Mouse (Mus musculus) sigmoid colon, adult 10 weeks (tissue): ENCODE data around the gene Gas2l1. TPM values are rescaled to one million over a fixed set of nuclear protein-coding genes. Genes with fewer than 3 reads are reported as not detected.

ENCODE experiments used
- polyA plus RNA-seq: library from polyadenylated mRNA; stranded (reverse); fragments of 350-450 nt; fragmentation: Illumina TruSeq; extraction: RNeasy Lipid Tissue Mini Kit (QIAGEN cat#74804); gene quantifications from one replicate; pipeline ENCODE4 v1.2.3, GENCODE M21; 2014; ENCODE audit warnings: low read depth, low replicate concordance

The Gas2l1 gene
- polyA plus RNA-seq, result 3.5 TPM

DNA sequence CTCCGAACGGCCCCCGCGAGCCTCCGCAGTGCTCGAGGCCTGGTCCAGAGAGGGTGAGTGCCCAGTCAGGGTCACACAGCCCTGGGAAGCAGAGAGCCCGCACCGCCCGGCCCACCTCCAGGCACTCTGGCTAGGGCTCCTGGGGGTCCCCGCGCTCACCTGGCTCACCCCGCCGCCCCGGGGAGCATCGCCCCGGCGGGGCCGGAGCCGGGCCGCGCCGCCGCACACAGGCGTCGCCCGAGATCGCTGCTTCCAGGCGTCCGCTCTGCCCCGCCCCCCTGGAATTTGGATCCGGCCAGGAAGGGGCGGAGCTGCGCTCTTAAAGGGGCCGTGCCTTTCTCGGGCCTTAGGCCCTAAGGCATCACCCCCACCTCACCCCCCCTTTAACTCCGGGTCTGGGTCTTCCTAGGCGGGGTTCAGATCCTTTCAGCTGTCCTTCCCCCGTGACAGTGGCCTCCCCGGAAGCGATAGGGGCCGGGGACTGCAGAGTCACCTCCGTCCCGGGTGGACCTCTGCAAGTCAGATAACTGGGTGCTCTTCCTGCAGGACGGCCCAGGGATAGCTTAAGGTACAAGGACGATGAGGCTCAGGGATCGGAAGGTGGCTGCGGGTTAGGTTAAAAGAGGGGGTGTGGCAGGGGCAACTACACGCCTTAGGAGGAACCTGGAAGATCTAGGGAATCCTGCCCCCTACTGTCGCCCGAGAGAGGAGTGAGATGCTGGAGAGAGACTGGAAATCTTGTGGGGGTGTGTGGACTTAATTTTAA, at the start of gene Gas2l1:
Gas2l1 (minus strand) TSS at position 272 of the 766 bp plus-strand sequence.

DNA sequence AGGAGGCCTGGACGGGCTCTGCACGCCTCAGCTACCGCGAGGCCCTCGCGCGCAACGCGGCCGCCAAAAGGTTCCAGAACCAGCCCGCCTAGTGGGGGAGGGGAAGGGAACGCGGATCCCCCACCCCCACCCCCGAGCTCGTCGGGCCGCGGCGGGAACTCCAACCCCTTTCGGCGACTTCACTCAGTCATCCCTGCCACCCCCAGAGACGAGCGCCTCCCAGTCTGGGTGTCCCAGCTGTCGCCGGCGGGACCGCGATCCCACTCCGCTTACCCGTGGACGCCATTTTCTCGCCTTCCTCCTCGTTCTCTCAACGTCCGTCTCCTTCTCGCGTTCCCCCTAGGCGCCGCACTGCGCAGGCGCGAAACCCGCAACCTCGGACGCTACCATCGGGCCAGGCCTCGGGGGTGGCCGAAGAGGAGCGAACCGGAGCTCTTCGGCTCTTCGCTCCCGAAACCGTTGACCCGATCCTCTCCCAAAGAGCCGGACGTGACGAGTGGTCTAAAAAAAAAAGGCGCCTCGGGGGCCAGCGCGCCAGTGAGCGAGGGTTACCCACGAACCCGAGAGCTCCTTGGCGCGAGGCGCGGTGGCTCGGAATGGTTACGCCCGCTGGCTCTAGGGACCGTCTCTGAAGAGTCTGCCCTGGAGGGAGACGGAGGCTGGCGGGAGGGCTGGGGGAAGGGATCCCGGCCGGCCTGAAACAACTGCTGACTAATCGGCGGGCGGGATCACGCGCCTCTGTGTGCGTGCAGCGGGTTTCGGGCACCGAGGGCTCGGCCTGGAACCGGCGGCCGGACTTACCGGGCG, 33.8 kb upstream of the Gas2l1 start, which contains the start of the genes Rhbdd3 and Ewsr1:
Rhbdd3 (plus strand) TSS at position 191 of the 807 bp plus-strand sequence.
Ewsr1 (minus strand) TSS at position 531 of the 807 bp plus-strand sequence.

DNA sequence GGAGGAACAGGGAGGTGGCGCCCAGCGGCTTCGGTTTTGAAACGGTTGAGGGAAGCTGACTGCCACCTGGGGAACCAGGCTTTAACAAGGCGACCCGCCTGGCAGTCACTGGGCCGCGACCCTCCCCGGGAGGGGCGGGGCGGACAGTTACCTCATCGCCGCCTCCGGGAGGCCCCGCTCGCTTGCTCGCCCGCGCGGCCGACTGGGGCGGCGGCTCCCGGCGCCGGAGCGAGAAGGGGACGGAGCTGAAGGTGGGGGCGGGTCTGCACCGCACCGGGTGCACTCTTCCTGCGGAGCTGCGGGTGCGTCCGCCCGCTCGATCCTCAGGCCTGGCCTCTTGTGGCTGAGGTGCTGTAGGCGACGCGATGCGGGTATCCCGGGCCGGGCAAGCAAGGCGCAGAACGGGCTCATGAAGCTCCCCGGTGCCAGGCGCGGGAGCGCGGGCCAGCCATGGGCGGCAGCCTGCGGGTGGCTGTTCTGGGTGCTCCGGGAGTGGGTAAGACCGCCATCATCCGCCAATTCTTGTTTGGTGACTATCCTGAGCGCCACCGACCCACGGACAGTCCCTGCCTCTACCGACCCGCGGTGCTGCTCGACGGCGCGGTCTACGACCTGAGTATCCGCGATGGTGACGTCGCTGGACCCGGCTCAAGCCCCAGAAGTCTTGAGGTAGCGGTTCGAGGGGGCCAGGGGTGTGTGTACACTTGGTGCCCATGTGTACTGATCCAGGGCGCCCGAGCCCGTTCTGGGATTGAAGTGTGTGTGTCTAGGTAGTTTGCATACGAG, 7.1 kb downstream of the Gas2l1 start, which contains the start of gene Rasl10a:
Rasl10a (plus strand) TSS at position 273 of the 786 bp plus-strand sequence.

Other genes starting within 250 kb of the Gas2l1 start
- gene Nf2, start 215.8 kb downstream of the Gas2l1 start, polyA plus RNA-seq, result 118 TPM
- 40.5 TPM for gene Nipsnap1, start 191.4 kb downstream of the Gas2l1 start, polyA plus RNA-seq
- 8.1 TPM for gene Thoc5, start 170.0 kb downstream of the Gas2l1 start, polyA plus RNA-seq
- gene Nefh, start 117.3 kb downstream of the Gas2l1 start, polyA plus RNA-seq, result 0.32 TPM
- gene Ap1b1, start 78.5 kb downstream of the Gas2l1 start, polyA plus RNA-seq, result 75.1 TPM
- not detected for gene Rasl10a, start 7.2 kb downstream of the Gas2l1 start, polyA plus RNA-seq
- gene Rhbdd3, start 33.6 kb upstream of the Gas2l1 start, polyA plus RNA-seq, result 0.44 TPM
- gene Ewsr1, start 33.9 kb upstream of the Gas2l1 start, polyA plus RNA-seq, result 377 TPM
- not detected for gene Emid1, start 86.9 kb upstream of the Gas2l1 start, polyA plus RNA-seq
- gene Kremen1, start 196.2 kb upstream of the Gas2l1 start, polyA plus RNA-seq, result 4.6 TPM